Mouse (Mus musculus): ENCODE measurements around the gene Bglap2. TPM values are rescaled to one million over a fixed set of nuclear protein-coding genes. Genes with fewer than 3 reads are reported as not detected.
"Not testable (repeated sequence)": the region's sequence is repeated elsewhere in the genome, so short reads cannot be mapped to it uniquely, and the experiment has no call there.

Gene Bglap2
- not detected for total RNA-seq (2022)

- not testable (repeated sequence) for DNase-seq (ENCODE audit: low spot score)
Measured at GRCm38 (mm10) chr3:88378599-88378998, at the start of gene Bglap2. TSS of gene Bglap2 (minus strand) at chr3:88378699.

- no peak for DNase-seq (ENCODE audit: low spot score)
Measured at GRCm38 (mm10) chr3:88427342-88427905, 48.9 kb upstream of the Bglap2 start.

GRCm38 (mm10) chr3:88425708-88426420 lies 47.4 kb upstream of the Bglap2 start:
- no peak for DNase-seq (ENCODE audit: low spot score)

GRCm38 (mm10) chr3:88425330-88425689 lies 46.8 kb upstream of the Bglap2 start:
- no peak for DNase-seq (ENCODE audit: low spot score)

- peak; percentile 98 for DNase-seq (ENCODE audit: low spot score)
Measured at GRCm38 (mm10) chr3:88424605-88425329, 46.3 kb upstream of the Bglap2 start, which contains the start of gene Slc25a44. TSS of gene Slc25a44 (minus strand) at chr3:88425139.

GRCm38 (mm10) chr3:88422020-88422720 lies 43.7 kb upstream of the Bglap2 start:
- DNase-seq (ENCODE audit: low spot score), result no peak

GRCm38 (mm10) chr3:88420771-88421170 lies 42.3 kb upstream of the Bglap2 start:
- no peak for DNase-seq (ENCODE audit: low spot score)

- DNase-seq (ENCODE audit: low spot score), result no peak
Measured at GRCm38 (mm10) chr3:88418016-88418415, 39.5 kb upstream of the Bglap2 start.

GRCm38 (mm10) chr3:88415668-88416067 lies 37.2 kb upstream of the Bglap2 start:
- DNase-seq (ENCODE audit: low spot score), result no peak

- no peak for DNase-seq (ENCODE audit: low spot score)
Measured at GRCm38 (mm10) chr3:88412636-88413035, 34.1 kb upstream of the Bglap2 start.

- peak; percentile 40 for DNase-seq (ENCODE audit: low spot score)
Measured at GRCm38 (mm10) chr3:88411681-88412080, 33.2 kb upstream of the Bglap2 start.

- no peak for DNase-seq (ENCODE audit: low spot score)
Measured at GRCm38 (mm10) chr3:88410645-88411031, 32.1 kb upstream of the Bglap2 start.

GRCm38 (mm10) chr3:88409741-88410644 lies 31.5 kb upstream of the Bglap2 start, which contains the start of gene Pmf1:
TSS of gene Pmf1 (minus strand) at chr3:88410331.
- DNase-seq (ENCODE audit: low spot score), result peak; percentile 94

- no peak for DNase-seq (ENCODE audit: low spot score)
Measured at GRCm38 (mm10) chr3:88408953-88409352, 30.5 kb upstream of the Bglap2 start.

- DNase-seq (ENCODE audit: low spot score), result no peak
Measured at GRCm38 (mm10) chr3:88407529-88407928, 29.0 kb upstream of the Bglap2 start.

GRCm38 (mm10) chr3:88407090-88407489 lies 28.6 kb upstream of the Bglap2 start:
- DNase-seq (ENCODE audit: low spot score), result peak; percentile 77

GRCm38 (mm10) chr3:88403522-88404230 lies 25.2 kb upstream of the Bglap2 start:
- DNase-seq (ENCODE audit: low spot score), result no peak

- no peak for DNase-seq (ENCODE audit: low spot score)
Measured at GRCm38 (mm10) chr3:88398666-88399065, 20.2 kb upstream of the Bglap2 start.

GRCm38 (mm10) chr3:88395742-88396141 lies 17.2 kb upstream of the Bglap2 start:
- DNase-seq (ENCODE audit: low spot score), result no peak

- no peak for DNase-seq (ENCODE audit: low spot score)
Measured at GRCm38 (mm10) chr3:88395288-88395687, 16.8 kb upstream of the Bglap2 start.

Data from heart, adult 8-10 months (tissue).